Comparison of ENCODE assay signal across 19 mouse cellular contexts in genomic region chr5:149086382-149087244, GRCm38 (mm10).
DNase-seq lines count a peak whose midpoint lies in the region; ATAC-seq and TF ChIP-seq lines count a peak whose summit lies in the region.
"Had no signal": no experiment of that assay in that cellular context is flagged by ENCODE, and none has a peak within 500 bp of the region (broad histone marks: within the 10 kb centered on the region; RNA-seq: fewer than 3 reads in every experiment).

No protein-coding gene starts in this region.

- no peak for TF ChIP-seq CTCF in gastrocnemius, adult 2 months (IDR thresholded peaks at IDR 0.05)

- WGBS in liver, embryonic 15.5 days (ENCODE audit: insufficient replicate concordance) = 29% methylated on average over 10 of the region's 10 CpGs

- H3K4me3 ChIP-seq in liver, embryonic 15.5 days (replicated peaks) = no peak overlapping the region
- no peak overlapping the region for H3K4me3 ChIP-seq in gastrocnemius, adult 2 months
- H3K4me3 ChIP-seq: heart, adult 2 months; heart, embryonic 15.5 days; hindbrain, embryonic 10.5 days; midbrain, embryonic 12.5 days had no signal

- no peaks in the 10 kb centered on the region for H3K9me3 ChIP-seq in liver, embryonic 15.5 days (replicated peaks)
- H3K9me3 ChIP-seq: heart, embryonic 15.5 days; hindbrain, embryonic 10.5 days; midbrain, embryonic 12.5 days had no signal

- H3K4me1 ChIP-seq in liver, embryonic 15.5 days (replicated peaks) = peaks cover 22% of the 10 kb centered on the region
- H3K4me1 ChIP-seq: heart, embryonic 15.5 days; hindbrain, embryonic 10.5 days; midbrain, embryonic 12.5 days had no signal

- DNase-seq in spleen, adult 12 weeks (ENCODE audit: low spot score) = peak; percentile 56
- DNase-seq in spleen, adult 18-20 months = no peak
- DNase-seq in right cerebral cortex, adult 2 months (ENCODE audit: low spot score in 2 of 2) = no peak
- DNase-seq in gastrocnemius, adult 2 months = no peak
- DNase-seq: adrenal gland, postnatal 36 days; cerebellum, adult 11 months; cerebellum, postnatal 25 days; forebrain, postnatal 0 days; gastrocnemius, postnatal 10 days; heart, adult 2 months; kidney, adult 2 months; kidney, postnatal 25 days; lung, postnatal 10 days had no signal

- H3K36me3 ChIP-seq in liver, embryonic 15.5 days (replicated peaks) = no peaks in the 10 kb centered on the region
- H3K36me3 ChIP-seq: heart, embryonic 15.5 days; hindbrain, embryonic 10.5 days; midbrain, embryonic 12.5 days had no signal

- intact Hi-C loops in gastrocnemius, adult 2 months (cut with DNase I) = no loop called here

- peak overlapping the region; percentile 31 for H3K4me2 ChIP-seq in liver, embryonic 15.5 days
- H3K4me2 ChIP-seq: heart, embryonic 15.5 days; midbrain, embryonic 12.5 days had no signal

- H3K27me3 ChIP-seq in liver, embryonic 15.5 days = no peaks in the 10 kb centered on the region
- H3K27me3 ChIP-seq: heart, embryonic 15.5 days; midbrain, embryonic 12.5 days had no signal

- no peak overlapping the region; the same call in 1 of the 2 replicates for H3K27ac ChIP-seq in liver, embryonic 15.5 days (replicated peaks)
- H3K27ac ChIP-seq in gastrocnemius, adult 2 months = no peak overlapping the region
- H3K27ac ChIP-seq: heart, adult 2 months; heart, embryonic 15.5 days; hindbrain, embryonic 10.5 days; midbrain, embryonic 12.5 days had no signal

- ATAC-seq in erythroblast, adult 5-6 weeks (replicated peaks; ENCODE audit: low FRiP score, poor library complexity, severe bottlenecking) = peak; percentile 90
- peak; percentile 92 for ATAC-seq in liver, embryonic 15.5 days (ENCODE audit: insufficient read depth)
- no peak for ATAC-seq in frontal cortex, adult (ENCODE audit: low TSS enrichment)
- ATAC-seq: forebrain, postnatal 0 days had no signal

- H3K9ac ChIP-seq in liver, embryonic 15.5 days = no peak overlapping the region
- H3K9ac ChIP-seq: forebrain, postnatal 0 days; heart, embryonic 15.5 days; midbrain, embryonic 12.5 days had no signal
